Mouse (Mus musculus) megakaryocyte, embryonic 14.5 days (primary cell): ENCODE measurements around the gene Stom.

Experiments
- FLI1 ChIP-seq: IDR thresholded peaks from 2 replicates; pipeline ENCODE4 v1.6.1; 2012; ENCODE audit warnings: low read length, inconsistent platforms, mixed read lengths
- GATA1 ChIP-seq: IDR thresholded peaks from 3 replicates; pipeline ENCODE4 v1.6.1; 2012; ENCODE audit warnings: mixed read lengths, low read length, inconsistent platforms, borderline replicate concordance

- TF ChIP-seq FLI1 (no peak), GATA1 (no peak)
Measured at GRCm38 (mm10) chr2:35271817-35272216, 65.0 kb downstream of the Stom start.
